Mouse (Mus musculus) heart, postnatal 0 days (tissue): Measurements from ENCODE around the gene Fiz1. TPM values are rescaled to one million over a fixed set of nuclear protein-coding genes. Genes with fewer than 3 reads are reported as not detected.

Experiments used
- ATAC-seq: fragments of 200-750 bp; cut with Nextera tagmentation; 2 replicates; pipeline ENCODE4 v1.8.0; 2017; ENCODE audit warnings: low read depth, moderate number of reproducible peaks, moderate library complexity; ENCODE audit not compliant: insufficient read depth
- DNase-seq: peaks from one replicate; pipeline ENCODE4 v3.0.0-alpha.2; 2016; ENCODE audit warnings: low spot score
- H3K27ac ChIP-seq: fragments of 300-500 bp; sonication (generic); 2 replicates; pipeline ENCODE4 v1.5.1; 2014; ENCODE audit warnings: low read depth, mild to moderate bottlenecking
- H3K27me3 ChIP-seq: fragments of 300-500 bp; sonication (generic); 2 replicates; pipeline ENCODE4 v1.6.1; 2014; ENCODE audit warnings: low read length, mixed read lengths; ENCODE audit not compliant: control insufficient read depth, insufficient read depth
- H3K36me3 ChIP-seq: fragments of 300-500 bp; sonication (generic); replicated peaks from 2 replicates; pipeline ENCODE4 v1.6.1; 2014; ENCODE audit warnings: low read length, mixed read lengths; ENCODE audit not compliant: control insufficient read depth, insufficient read depth
- H3K4me1 ChIP-seq: fragments of 300-500 bp; sonication (generic); 2 replicates; pipeline ENCODE4 v1.6.1; 2014; ENCODE audit warnings: antibody characterized with exemption; ENCODE audit not compliant: control insufficient read depth, insufficient read depth
- H3K4me2 ChIP-seq: fragments of 300-500 bp; sonication (generic); 2 replicates; pipeline ENCODE4 v1.6.1; 2014; ENCODE audit warnings: low read depth, mild to moderate bottlenecking, low read length, moderate library complexity
- H3K4me3 ChIP-seq: fragments of 300-500 bp; sonication (generic); 2 replicates; pipeline ENCODE4 v1.5.1; 2014; ENCODE audit warnings: low read depth, low read length
- H3K9ac ChIP-seq: fragments of 300-500 bp; sonication (generic); replicated peaks from 2 replicates; pipeline ENCODE4 v1.6.1; 2014; ENCODE audit warnings: low read depth, low read length, mixed read lengths
- H3K9me3 ChIP-seq: fragments of 300-500 bp; sonication (generic); replicated peaks from 2 replicates; pipeline ENCODE4 v1.6.1; 2016; ENCODE audit warnings: low read length; ENCODE audit not compliant: control insufficient read depth
- CTCF ChIP-seq: IDR thresholded peaks from 2 replicates; pipeline ENCODE4 v1.5.1; 2016; ENCODE audit warnings: antibody characterized with exemption, control low read depth, low read depth
- EP300 ChIP-seq: IDR thresholded peaks from 2 replicates; pipeline ENCODE4 v1.6.1; 2016; ENCODE audit warnings: antibody characterized with exemption, low read depth
- WGBS: fragments of 180-500 bp; shearing (Covaris S2); extraction: QIAGEN DNeasy Blood & Tissue Kit; methylation state at CpG from one replicate; pipeline ENCODE4 v1.1.7; 2014; 5-methylcytosine and 5-hydroxymethylcytosine counted together
- polyA plus RNA-seq: library from polyadenylated mRNA; unstranded; fragments of >200 nt; fragmentation: Nextera tagmentation; extraction: Ambion mirVana; gene quantifications from 2 replicates; pipeline ENCODE4 v1.2.1, GENCODE M21; 2015
- total RNA-seq: library from RNA; depleted of rRNA; stranded (reverse); fragments of >200 nt; gene quantifications from 2 replicates; pipeline ENCODE4 v1.2.3, GENCODE M21; 2014; ENCODE audit warnings: low replicate concordance

Fiz1 gene
- total and polyA plus RNA-seq, 2 experiments from 2014 or later, result 14.4 to 37.2 TPM

GRCm38 (mm10) chr7:5037026-5037425 lies 22.5 kb upstream of the Fiz1 start:
- Histone ChIP-seq H3K27ac (no peak overlapping the region), H3K4me3 (no peak overlapping the region), H3K27me3 (no peaks in the 10 kb centered on the region), H3K4me2 (no peak overlapping the region), H3K9ac (no peak overlapping the region), H3K36me3 (peaks cover 35% of the 10 kb centered on the region), H3K9me3 (no peaks in the 10 kb centered on the region), H3K4me1 (peaks cover 8% of the 10 kb centered on the region)
- no peak for DNase-seq
- 88% methylated on average over 7 of the region's 7 CpGs for WGBS
- ATAC-seq, result no peak
- no peak for TF ChIP-seq CTCF
- no peak for TF ChIP-seq EP300

- DNase-seq, result no peak
- 93% methylated on average over 9 of the region's 9 CpGs for WGBS
- peaks cover 44% of the 10 kb centered on the region for H3K36me3 ChIP-seq
These were observed 21.6 kb upstream of the Fiz1 start for GRCm38 (mm10) chr7:5036136-5036535.

GRCm38 (mm10) chr7:5035628-5036027 lies 21.1 kb upstream of the Fiz1 start:
- H3K4me3 ChIP-seq, result no peak overlapping the region
- H3K27me3 ChIP-seq, result no peaks in the 10 kb centered on the region
- no peak for ATAC-seq
- no peak overlapping the region for H3K27ac ChIP-seq
- H3K4me1 ChIP-seq, result peaks cover 8% of the 10 kb centered on the region
- WGBS, result 96% methylated on average over 17 of the region's 17 CpGs
- H3K9me3 ChIP-seq, result peaks cover 11% of the 10 kb centered on the region
- no peak for DNase-seq
- no peak overlapping the region for H3K9ac ChIP-seq
- no peak overlapping the region for H3K4me2 ChIP-seq
- H3K36me3 ChIP-seq, result peaks cover 49% of the 10 kb centered on the region
- TF ChIP-seq CTCF (no peak), EP300 (no peak)

More at GRCm38 (mm10) chr7:5036136-5036535, 21.6 kb upstream of the Fiz1 start:
- no peak for ATAC-seq
- Histone ChIP-seq H3K4me1 (peaks cover 8% of the 10 kb centered on the region), H3K4me2 (no peak overlapping the region), H3K27me3 (no peaks in the 10 kb centered on the region), H3K9ac (no peak overlapping the region), H3K9me3 (peaks cover 6% of the 10 kb centered on the region), H3K27ac (no peak overlapping the region), H3K4me3 (no peak overlapping the region)
- TF ChIP-seq EP300 (no peak), CTCF (no peak)

GRCm38 (mm10) chr7:5033818-5034217 lies 19.3 kb upstream of the Fiz1 start, which contains the start of gene 4632433K11Rik:
TSS of gene 4632433K11Rik (plus strand) at chr7:5034118.
- Histone ChIP-seq H3K9ac (no peak within 1 kb of the TSS), H3K4me1 (peaks cover 8% of the 10 kb centered on the region), H3K9me3 (peaks cover 21% of the 10 kb centered on the region), H3K27ac (no peak within 1 kb of the TSS), H3K36me3 (peaks cover 68% of the 10 kb centered on the region), H3K4me2 (no peak within 1 kb of the TSS), H3K4me3 (no peak within 1 kb of the TSS), H3K27me3 (no peaks in the 10 kb centered on the region)
- DNase-seq (no peak), ATAC-seq (no peak)
- no peak for TF ChIP-seq EP300
- no peak for TF ChIP-seq CTCF
- WGBS, result 80% methylated on average over 3 of the region's 3 CpGs

GRCm38 (mm10) chr7:5031496-5031895 lies 17.0 kb upstream of the Fiz1 start:
- no peak overlapping the region for H3K4me3 ChIP-seq
- DNase-seq, result no peak
- peaks cover 21% of the 10 kb centered on the region for H3K9me3 ChIP-seq
- no peaks in the 10 kb centered on the region for H3K4me1 ChIP-seq
- no peak overlapping the region for H3K4me2 ChIP-seq
- no peak overlapping the region for H3K27ac ChIP-seq
- no peak overlapping the region for H3K9ac ChIP-seq
- TF ChIP-seq CTCF, result no peak
- no peak for TF ChIP-seq EP300
- peaks cover 82% of the 10 kb centered on the region for H3K36me3 ChIP-seq
- no peak for ATAC-seq
- no peaks in the 10 kb centered on the region for H3K27me3 ChIP-seq
- 82% methylated on average over 46 of the region's 46 CpGs for WGBS
